Mouse (Mus musculus) embryonic fibroblast, embryonic 13.5 days (primary cell): ENCODE data around the gene Mcrs1. TPM values are rescaled to one million over a fixed set of nuclear protein-coding genes. Genes with fewer than 3 reads are reported as not detected.

Experiments
- H3K27ac ChIP-seq: 2 replicates; pipeline ENCODE4 v1.5.1; 2012; ENCODE audit warnings: low read length, control low read depth, inconsistent platforms; ENCODE audit not compliant: insufficient read depth
- H3K4me1 ChIP-seq: 2 replicates; pipeline ENCODE4 v1.6.1; 2011; ENCODE audit warnings: low read length; ENCODE audit not compliant: control insufficient read depth, insufficient read depth
- H3K4me3 ChIP-seq: 2 replicates; pipeline ENCODE4 v1.5.1; 2011; ENCODE audit warnings: mild to moderate bottlenecking, control low read depth, low read length; ENCODE audit not compliant: insufficient read depth
- CTCF ChIP-seq: IDR thresholded peaks from 2 replicates; pipeline ENCODE4 v1.5.1; 2011; ENCODE audit warnings: mild to moderate bottlenecking, control low read depth, low read length, moderate library complexity, borderline replicate concordance; ENCODE audit not compliant: insufficient read depth
- POLR2A ChIP-seq: IDR thresholded peaks from 2 replicates; pipeline ENCODE4 v1.6.1; 2011; ENCODE audit warnings: low read depth, mild to moderate bottlenecking, control low read depth, low read length, moderate library complexity
- polyA plus RNA-seq: library from polyadenylated mRNA; stranded (reverse); fragments of >200 nt; gene quantifications from 2 replicates; pipeline ENCODE4 v1.2.4, GENCODE M21; 2011; ENCODE audit warnings: low read depth; ENCODE audit not compliant: missing spikeins, insufficient read length

Gene Mcrs1
- polyA plus RNA-seq, 1 experiment, result 37.2 TPM

DNA sequence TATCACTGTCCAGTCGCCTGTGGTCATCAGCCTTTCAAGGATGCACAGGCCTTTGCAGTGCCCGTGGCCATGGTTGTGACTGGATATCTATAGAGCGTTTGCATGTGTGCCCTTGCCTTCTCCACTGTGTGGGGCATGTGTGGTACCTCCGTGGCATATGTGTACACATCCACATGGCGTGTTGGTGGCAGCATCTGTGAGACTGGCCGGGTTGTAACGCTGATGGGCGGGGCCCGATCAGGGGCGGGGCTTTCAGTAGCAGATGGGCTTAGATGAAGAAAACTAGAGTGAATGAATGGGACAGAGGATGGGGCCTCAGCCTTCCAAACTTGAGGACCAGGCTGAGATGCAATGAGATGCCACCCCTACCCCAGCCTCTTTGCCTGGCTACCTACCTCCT is 19.8 kb downstream of the Mcrs1 start:
- Histone ChIP-seq H3K4me3 (no peak overlapping the region), H3K4me1 (no peaks in the 10 kb centered on the region), H3K27ac (no peak overlapping the region)
- TF ChIP-seq CTCF (no peak), POLR2A (no peak)

DNA sequence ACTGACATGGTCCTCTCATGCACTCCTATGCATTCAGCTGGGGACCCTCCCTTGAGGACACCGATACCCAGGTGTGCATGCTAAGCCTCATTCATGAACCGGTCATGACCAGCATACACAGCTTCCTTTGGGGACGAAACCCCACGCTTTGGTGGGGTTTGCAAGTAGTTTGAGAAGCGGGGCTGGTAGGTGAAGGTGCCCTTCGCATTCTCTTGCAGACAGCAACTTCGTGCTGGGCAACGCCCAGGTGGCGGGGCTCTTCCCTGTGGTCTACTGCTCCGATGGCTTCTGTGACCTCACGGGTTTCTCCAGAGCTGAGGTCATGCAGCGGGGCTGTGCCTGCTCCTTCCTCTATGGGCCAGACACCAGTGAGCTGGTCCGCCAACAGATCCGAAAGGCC is 25.7 kb downstream of the Mcrs1 start:
- 0 out of 2 replicates have a peak, but pooled peaks cover 5% of the 10 kb centered on the region for H3K4me1 ChIP-seq
- H3K4me3 ChIP-seq, result no peak overlapping the region
- no peak overlapping the region for H3K27ac ChIP-seq
- no peak for TF ChIP-seq CTCF
- TF ChIP-seq POLR2A, result no peak

DNA sequence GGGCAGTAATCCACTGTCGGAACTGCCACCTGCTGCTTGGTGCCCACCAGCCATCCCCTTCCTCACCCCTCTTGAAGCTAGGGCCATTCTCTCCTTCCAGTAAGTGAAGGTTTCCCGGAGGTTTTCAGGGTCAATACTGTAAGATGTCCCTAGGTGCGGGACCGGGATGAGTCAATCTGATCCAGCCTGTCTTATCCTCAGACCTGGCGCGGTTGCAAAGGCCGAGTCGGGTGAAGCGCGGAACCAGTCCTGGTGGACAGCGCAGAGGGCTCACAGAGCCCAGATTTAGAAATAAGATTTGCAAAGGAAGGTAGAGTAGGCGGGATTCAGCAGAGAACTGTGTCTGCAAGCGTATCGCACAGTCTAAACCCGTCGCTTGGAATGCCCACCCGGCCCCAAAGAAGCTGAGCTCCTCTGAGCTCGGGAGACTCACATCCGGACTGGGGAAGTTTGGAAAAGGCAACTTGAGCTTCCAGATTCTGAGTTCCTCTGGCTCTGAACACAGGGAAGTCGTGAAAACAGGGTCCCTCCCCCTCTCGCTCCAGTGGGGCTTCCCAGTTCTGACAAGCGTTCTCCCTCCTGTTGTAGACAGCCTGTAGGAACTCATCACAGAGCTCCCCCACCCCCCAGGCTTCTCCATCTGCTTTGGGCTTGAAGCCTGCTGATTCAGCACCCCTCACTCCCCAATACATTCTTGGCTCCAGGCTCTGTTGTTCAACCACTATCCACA is 26.5 kb downstream of the Mcrs1 start:
- Histone ChIP-seq H3K4me3 (no peak overlapping the region), H3K4me1 (0 out of 2 replicates have a peak, but pooled peaks cover 5% of the 10 kb centered on the region), H3K27ac (no peak overlapping the region)
- TF ChIP-seq POLR2A, result no peak
- no peak for TF ChIP-seq CTCF

DNA sequence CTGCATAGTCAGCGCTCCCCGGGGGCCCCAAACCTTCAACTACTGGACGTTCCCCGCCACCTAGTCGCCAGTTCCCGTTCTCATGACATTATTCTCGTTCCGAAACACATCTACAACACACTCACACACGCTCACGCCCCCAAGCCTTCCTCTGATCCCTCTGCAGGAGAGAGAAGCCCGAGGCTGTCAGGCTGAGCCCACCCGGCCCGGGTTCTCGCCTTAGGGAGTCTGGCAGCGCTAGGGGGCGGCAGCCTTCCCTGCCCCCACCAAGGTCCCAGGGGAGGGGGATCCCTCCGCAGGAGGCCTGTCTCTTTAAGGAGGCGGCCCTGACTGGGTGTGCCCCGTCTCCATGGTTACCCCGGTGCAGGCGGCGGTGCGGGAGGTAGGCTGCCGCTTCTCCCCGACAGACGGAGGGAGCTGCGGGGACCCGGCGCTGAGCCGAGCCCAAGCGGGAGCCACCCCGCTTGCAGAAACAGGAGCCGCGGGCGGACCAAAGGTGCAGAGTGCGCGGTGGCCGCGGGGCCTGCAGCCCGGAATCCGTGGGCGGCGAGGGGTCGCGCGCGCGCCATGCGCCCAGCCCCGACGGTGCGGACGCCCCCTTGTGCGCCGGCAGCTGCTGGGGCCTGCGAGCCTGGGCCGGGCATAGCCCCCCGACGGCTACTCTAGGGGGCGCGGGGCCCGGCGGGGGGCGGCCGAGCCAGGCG is 27.4 kb downstream of the Mcrs1 start, which contains the start of gene Kcnh3:
TSS of gene Kcnh3 (plus strand) at position 654 of the 704 bp plus-strand sequence.
- Histone ChIP-seq H3K4me1 (0 out of 2 replicates have a peak, but pooled peaks cover 5% of the 10 kb centered on the region), H3K27ac (no peak within 1 kb of the TSS), H3K4me3 (peak within 1 kb of the TSS; percentile 38)
- TF ChIP-seq POLR2A (no peak), CTCF (no peak)

DNA sequence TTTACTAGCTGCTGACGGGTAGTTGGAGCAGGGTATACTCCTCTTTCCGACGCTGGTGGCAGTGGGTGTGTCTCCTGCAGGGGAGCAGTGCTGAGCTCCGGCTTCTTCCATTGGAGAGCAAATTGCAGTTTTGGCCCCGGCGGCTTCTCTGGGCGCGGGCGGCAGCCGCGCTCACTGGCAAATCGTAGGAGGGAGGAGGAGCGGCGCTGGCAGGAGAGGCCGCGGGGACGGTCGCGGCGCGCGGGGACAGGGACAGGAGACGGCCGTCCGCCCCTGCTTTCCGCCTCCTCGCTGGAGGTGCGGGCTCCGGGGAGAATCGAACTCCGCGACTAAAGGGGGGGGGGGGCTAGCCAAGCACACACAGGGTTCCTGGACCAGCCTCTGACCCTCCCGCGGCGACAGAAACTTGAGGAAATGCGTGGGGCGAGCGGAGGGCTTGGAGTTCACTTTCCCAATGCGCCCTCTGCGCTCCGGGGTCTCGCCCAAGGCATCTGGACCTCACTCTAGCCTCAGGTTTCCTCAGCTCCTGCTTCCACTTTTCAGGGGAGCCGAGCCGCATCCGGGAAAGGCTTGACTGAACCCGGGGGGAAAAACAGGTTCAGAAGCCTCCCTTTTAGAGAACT is 28.1 kb downstream of the Mcrs1 start:
- 0 out of 2 replicates have a peak, but pooled peaks cover 5% of the 10 kb centered on the region for H3K4me1 ChIP-seq
- no peak overlapping the region for H3K27ac ChIP-seq
- TF ChIP-seq CTCF (no peak), POLR2A (no peak)
- peak overlapping the region; percentile 38 for H3K4me3 ChIP-seq

DNA sequence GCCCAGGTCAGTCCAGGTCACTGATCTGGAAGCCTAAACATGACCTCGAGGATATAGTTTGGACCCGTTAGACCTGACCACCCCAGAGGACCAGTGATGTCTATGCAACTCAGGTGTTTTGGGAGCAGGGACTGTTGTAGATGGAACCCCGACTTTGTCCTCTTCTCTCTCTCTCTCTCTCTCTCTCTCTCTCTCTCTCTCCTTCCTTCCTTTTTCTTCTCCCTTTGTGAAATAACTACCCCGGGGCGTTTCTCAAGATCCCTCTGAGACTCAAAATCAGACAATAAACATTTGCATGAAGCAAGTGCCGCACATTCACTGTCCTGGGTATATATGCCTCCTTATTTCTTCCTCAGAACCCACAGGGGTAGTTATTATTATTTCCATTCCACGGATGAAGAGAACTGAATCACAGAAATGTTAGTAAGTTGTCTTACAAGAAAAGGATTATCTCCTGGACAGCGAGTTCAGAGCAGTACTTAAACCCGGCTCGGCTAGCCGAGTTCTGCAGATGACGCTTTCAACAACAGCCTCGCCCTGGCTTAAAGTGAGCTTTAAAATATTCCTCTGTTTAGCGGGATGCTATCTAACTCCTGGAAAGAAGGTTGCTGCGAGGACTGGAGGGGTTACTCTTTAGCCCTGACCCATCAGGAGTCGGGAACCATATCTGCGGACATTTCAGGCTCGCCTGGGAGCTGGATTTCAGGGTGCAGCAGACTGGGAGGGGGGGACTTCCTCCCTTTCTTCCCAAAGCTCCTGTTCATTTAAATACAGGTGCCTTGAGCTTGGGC is 28.8 kb downstream of the Mcrs1 start:
- H3K4me1 ChIP-seq, result 0 out of 2 replicates have a peak, but pooled peaks cover 5% of the 10 kb centered on the region
- no peak overlapping the region for H3K27ac ChIP-seq
- no peak for TF ChIP-seq CTCF
- no peak for TF ChIP-seq POLR2A
- peak overlapping the region; percentile 38; the same call in 1 of the 2 replicates for H3K4me3 ChIP-seq

DNA sequence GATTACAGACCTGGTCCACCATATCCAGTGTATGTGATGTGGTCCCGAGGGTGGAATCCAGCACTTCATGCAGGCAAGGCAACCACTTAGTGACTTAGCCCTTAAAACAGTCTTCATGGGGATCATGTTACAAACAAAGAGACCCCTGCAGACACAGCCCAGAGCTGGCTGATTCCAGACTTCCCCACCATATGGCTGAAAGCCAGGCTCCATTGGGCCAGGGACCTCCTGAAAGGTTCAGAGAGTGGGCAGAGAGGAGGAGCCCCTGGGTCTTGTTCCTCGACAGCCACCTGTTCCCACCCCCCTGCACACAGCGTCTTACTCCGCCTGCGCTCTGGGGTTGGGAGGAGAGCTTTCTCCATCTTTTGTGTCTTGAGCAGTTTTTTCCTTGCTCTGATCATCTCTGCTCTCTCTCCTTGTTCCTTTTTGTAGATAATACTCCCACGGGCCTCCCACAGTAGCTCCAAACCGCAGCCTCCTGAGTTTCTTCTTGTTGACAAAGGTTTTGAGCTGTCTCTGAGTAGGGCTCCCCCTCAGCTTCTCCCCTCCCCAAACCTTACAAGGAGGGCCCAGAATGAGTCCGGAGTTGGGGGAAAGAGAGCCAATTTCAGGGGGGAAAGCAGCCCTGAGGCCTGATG is 30.3 kb downstream of the Mcrs1 start:
- TF ChIP-seq POLR2A, result no peak
- no peak for TF ChIP-seq CTCF
- Histone ChIP-seq H3K4me3 (no peak overlapping the region), H3K27ac (no peak overlapping the region), H3K4me1 (0 out of 2 replicates have a peak, but pooled peaks cover 5% of the 10 kb centered on the region)

DNA sequence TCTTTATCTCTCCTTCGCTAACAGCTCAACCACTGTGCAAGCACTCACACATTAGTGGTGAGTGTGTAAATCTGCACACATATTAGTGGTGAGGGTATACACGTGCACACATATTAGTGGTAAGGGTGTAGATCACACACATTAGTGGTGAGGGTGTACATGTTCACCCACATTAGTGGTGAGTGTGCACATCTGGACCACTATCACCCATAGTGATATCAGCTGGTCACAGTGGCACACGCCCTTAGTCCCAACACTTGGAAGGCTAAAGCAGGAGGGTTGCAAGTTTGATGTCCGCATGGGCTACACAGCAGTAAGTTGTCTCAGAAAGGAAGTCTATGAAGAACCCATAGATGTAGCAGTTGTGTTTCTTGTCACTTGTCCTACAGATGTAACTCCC is 34.1 kb downstream of the Mcrs1 start:
- Histone ChIP-seq H3K27ac (no peak overlapping the region), H3K4me3 (no peak overlapping the region), H3K4me1 (0 out of 2 replicates have a peak, but pooled peaks cover 1% of the 10 kb centered on the region)
- TF ChIP-seq CTCF (no peak), POLR2A (no peak)
